Mouse (Mus musculus): ENCODE results near the gene Sgcb. TPM values are rescaled to one million over a fixed set of nuclear protein-coding genes. Genes with fewer than 3 reads are reported as not detected.

Sgcb gene
- polyA plus RNA-seq, 1 experiment, result 48.6 TPM

DNA sequence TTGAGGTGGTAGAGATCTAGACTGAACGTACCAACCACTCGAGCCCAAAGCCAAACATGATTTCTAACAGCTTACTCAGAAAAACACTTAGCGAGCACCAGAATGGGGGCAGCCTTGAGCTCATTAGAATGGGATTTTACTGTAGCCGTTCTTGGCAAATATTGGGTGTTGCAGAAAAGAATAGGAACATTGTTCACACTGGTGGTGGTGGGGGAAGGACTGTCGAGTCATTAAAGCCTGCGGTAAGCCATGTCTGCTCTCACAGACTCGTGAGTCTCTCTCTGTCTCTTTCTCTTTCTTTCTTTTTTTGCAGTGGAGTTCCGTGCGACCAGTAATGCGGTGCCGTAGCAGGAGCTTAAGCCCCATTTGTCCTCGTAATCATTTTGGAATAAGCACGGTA is 29.0 kb upstream of the Sgcb start:
- no peak for TF ChIP-seq POLR2A (IDR thresholded peaks at IDR 0.05; ENCODE audit: extremely low read depth, insufficient read depth, low read length)
- no peak for TF ChIP-seq CTCF (IDR thresholded peaks at IDR 0.05; ENCODE audit: extremely low read depth, insufficient read depth, low read length)
- Histone ChIP-seq H3K4me3 (ENCODE audit: insufficient read depth, low read length) (peak overlapping the region; percentile 20), H3K27ac (ENCODE audit: insufficient read depth, low read length) (no peak overlapping the region), H3K4me1 (ENCODE audit: control insufficient read depth, insufficient read depth, low read length) (no peaks in the 10 kb centered on the region)

DNA sequence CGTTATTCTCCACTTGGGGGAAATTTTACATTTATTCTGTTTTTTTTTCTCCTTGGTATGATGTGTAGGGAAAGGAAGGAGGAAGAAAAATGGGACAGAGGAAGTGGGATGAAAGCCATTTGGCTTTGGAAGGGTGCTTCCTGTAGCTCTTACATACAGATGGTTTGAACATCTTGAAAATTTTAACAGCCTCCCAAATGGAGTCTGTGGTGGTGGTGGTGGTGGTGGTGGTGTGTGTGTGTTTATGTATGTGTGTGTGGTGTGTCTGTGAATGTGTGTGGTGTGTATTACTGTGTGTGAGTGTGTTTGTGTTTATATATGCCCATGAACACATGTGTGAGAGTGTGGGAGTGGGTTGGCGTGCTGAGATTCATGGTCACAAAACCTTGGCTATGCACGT is 28.0 kb upstream of the Sgcb start:
- Histone ChIP-seq H3K4me3 (ENCODE audit: insufficient read depth, low read length) (no peak overlapping the region), H3K27ac (ENCODE audit: insufficient read depth, low read length) (no peak overlapping the region), H3K4me1 (ENCODE audit: control insufficient read depth, insufficient read depth, low read length) (no peaks in the 10 kb centered on the region)
- no peak for TF ChIP-seq POLR2A (IDR thresholded peaks at IDR 0.05; ENCODE audit: extremely low read depth, insufficient read depth, low read length)
- no peak for TF ChIP-seq CTCF (IDR thresholded peaks at IDR 0.05; ENCODE audit: extremely low read depth, insufficient read depth, low read length)

DNA sequence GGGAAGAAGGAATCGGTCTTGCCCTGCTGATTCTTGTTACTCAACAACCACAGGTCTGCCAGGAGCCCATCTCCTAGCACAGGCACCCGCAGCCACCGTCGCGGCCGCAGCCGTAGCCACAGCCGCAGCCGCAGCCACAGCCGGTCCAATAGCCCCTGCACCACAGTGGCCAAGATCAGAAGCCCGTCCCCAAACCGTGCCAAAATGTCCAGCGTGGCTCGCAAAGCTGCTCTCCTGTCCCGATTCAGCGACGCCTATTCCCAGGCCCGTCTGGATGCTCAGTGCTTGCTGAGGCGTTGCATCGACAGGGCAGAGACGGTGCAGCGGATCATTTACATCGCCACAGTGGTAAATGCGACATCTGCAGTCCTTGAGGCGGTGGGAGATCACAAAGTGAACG is 21.8 kb upstream of the Sgcb start:
- TF ChIP-seq POLR2A (IDR thresholded peaks at IDR 0.05; ENCODE audit: extremely low read depth, insufficient read depth, low read length) (no peak), CTCF (IDR thresholded peaks at IDR 0.05; ENCODE audit: extremely low read depth, insufficient read depth, low read length) (no peak)
- Histone ChIP-seq H3K4me1 (ENCODE audit: control insufficient read depth, insufficient read depth, low read length) (no peaks in the 10 kb centered on the region), H3K4me3 (ENCODE audit: insufficient read depth, low read length) (no peak overlapping the region), H3K27ac (ENCODE audit: insufficient read depth, low read length) (no peak overlapping the region)

DNA sequence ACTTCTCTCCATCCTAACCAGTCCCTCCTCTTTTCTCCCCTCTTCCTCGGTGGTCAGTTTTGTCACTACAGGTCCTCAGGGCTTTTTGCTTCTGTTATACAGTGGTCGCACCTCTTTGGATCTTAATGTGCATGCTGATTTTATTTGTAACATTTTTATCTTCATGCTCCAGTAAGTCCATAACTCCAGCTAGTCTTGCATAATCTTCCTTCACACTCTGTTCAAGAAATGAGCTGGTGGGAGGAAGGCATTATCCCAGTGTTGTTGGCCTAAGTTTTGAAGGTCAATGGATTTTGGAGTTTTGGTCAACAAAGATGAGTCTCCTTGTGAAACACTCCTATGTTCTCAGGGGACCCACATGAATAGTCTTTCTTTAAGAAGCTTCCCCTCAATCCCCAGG is 20.3 kb upstream of the Sgcb start:
- H3K4me1 ChIP-seq (ENCODE audit: control insufficient read depth, insufficient read depth, low read length), result no peaks in the 10 kb centered on the region
- no peak overlapping the region for H3K4me3 ChIP-seq (ENCODE audit: insufficient read depth, low read length)
- H3K27ac ChIP-seq (ENCODE audit: insufficient read depth, low read length), result no peak overlapping the region
- TF ChIP-seq CTCF (IDR thresholded peaks at IDR 0.05; ENCODE audit: extremely low read depth, insufficient read depth, low read length), result no peak

DNA sequence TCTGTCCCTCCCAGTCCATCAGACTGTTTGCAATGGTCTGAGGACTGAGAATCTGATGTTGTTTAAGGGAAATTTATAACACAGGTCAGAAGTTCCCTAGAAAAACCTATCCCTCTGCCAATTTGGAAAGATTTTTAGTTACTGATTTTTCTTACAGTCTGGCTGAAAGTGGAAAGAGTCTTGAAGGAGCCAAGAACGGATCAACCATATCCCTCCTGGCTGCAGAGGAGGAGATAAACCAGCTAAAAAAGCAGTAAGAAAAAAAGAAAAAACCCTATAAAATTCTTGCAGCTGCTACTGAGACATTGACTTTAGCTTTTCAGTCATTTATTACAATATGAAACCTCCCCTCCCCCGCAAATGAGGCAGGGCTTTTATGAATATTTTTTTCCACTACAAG is 19.1 kb upstream of the Sgcb start:
- TF ChIP-seq POLR2A (IDR thresholded peaks at IDR 0.05; ENCODE audit: extremely low read depth, insufficient read depth, low read length) (no peak), CTCF (IDR thresholded peaks at IDR 0.05; ENCODE audit: extremely low read depth, insufficient read depth, low read length) (no peak)

DNA sequence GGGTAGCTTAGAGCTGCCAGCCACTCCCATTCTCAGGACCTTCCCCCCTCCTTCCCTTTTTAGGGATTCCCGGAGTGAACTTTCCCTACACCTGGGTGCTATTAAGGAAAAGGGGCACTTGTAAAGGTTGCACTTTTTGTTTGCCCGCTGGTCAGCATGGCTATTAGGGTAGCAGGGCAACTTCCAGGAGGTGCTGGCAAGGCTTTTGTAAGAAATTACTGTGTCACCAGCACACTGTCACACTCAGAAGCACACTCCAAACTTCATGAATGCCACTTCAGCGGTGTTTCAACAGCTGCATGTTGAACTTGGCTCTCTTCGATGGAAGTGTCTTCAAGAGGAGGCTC is 4.2 kb upstream of the Sgcb start:
- TF ChIP-seq POLR2A (IDR thresholded peaks at IDR 0.05; ENCODE audit: extremely low read depth, insufficient read depth, low read length), result no peak
- TF ChIP-seq CTCF (IDR thresholded peaks at IDR 0.05; ENCODE audit: extremely low read depth, insufficient read depth, low read length), result no peak
- H3K27ac ChIP-seq (ENCODE audit: insufficient read depth, low read length), result no peak overlapping the region
- peak overlapping the region; percentile 28; the same call in 1 of the 2 replicates for H3K4me3 ChIP-seq (ENCODE audit: insufficient read depth, low read length)
- peaks cover 4% of the 10 kb centered on the region; the same call in 1 of the 2 replicates for H3K4me1 ChIP-seq (ENCODE audit: control insufficient read depth, insufficient read depth, low read length)

More for the DNA sequence above, 19.1 kb upstream of the Sgcb start:
- Histone ChIP-seq H3K27ac (ENCODE audit: insufficient read depth, low read length) (no peak overlapping the region), H3K4me3 (ENCODE audit: insufficient read depth, low read length) (no peak overlapping the region), H3K4me1 (ENCODE audit: control insufficient read depth, insufficient read depth, low read length) (no peaks in the 10 kb centered on the region)

DNA sequence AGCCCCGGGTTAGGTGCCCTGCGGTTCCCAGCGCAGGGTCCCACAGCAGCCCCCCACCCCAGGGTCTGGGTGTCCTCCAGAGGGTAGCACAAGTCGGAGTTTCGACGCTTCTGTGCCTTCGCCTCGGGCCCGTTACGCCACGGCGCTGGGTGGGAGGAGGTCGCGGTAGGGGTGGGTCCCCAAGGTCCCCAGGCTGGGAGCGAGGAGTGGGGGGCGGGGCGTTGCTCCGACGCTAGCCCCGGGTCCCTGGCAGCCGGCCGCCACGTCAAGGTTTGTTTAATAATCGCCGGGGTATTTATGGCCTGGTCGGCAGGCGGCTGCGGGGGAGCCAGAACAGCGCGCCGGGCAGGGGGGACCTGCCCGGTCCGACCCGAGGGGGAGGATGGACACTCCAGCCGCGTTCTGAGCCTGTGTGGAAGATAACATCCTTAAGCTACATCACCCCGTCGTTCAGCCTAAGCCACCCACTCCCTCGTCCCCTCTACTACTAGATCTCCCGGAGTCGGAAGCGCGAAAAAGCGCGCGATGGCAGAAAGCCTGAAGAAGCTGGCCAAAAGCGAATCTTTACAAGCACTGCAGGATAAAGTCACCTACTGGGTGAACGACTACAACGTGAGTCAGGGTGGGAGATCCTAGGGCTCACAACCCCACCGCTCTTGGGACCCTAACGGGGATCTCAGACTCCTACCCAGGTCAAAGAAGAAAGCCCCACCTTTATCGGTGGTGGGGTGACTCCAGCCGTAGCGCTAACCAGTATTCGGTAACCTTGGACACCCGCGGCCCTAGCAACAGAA is 3.7 kb upstream of the Sgcb start, which contains the start of gene Spata18:
Gene Spata18, plus strand, starts transcription at position 319 of the 794 bp plus-strand sequence.
- TF ChIP-seq POLR2A (IDR thresholded peaks at IDR 0.05; ENCODE audit: extremely low read depth, insufficient read depth, low read length) (no peak), CTCF (IDR thresholded peaks at IDR 0.05; ENCODE audit: extremely low read depth, insufficient read depth, low read length) (no peak)
- Histone ChIP-seq H3K27ac (ENCODE audit: insufficient read depth, low read length) (no peak within 1 kb of the TSS), H3K4me3 (ENCODE audit: insufficient read depth, low read length) (peak within 1 kb of the TSS; percentile 28), H3K4me1 (ENCODE audit: control insufficient read depth, insufficient read depth, low read length) (peaks cover 4% of the 10 kb centered on the region; the same call in 1 of the 2 replicates)

DNA sequence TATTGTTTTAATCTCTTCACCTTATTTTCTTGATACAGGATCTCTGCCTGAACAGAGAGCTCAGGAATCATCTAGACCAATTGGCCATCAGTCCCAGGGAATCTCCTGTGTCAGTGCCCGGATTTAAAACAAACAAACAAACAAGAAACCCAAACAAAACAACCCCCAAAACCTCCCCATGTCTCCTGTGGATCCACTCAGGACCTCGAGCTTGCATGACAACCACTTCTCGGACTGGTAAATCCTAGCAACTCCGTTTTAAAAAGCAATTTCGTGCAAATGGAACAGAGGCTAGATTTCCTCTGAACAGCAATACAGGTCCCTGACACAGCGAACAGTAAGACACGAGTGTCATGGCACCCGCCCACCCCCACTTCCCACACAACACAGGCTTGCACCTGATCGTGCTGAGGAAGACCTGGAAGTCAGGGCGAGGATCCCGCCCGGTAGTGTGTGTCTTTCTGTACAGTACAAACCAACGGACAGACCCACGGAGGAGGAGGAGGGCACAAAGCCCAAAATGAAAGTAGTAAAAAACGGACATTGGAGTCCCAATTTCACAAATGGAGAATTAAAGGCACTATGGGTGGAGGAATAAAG is 2.9 kb upstream of the Sgcb start:
- no peak for TF ChIP-seq CTCF (IDR thresholded peaks at IDR 0.05; ENCODE audit: extremely low read depth, insufficient read depth, low read length)
- no peak for TF ChIP-seq POLR2A (IDR thresholded peaks at IDR 0.05; ENCODE audit: extremely low read depth, insufficient read depth, low read length)
- no peak overlapping the region for H3K27ac ChIP-seq (ENCODE audit: insufficient read depth, low read length)
- peaks cover 4% of the 10 kb centered on the region; the same call in 1 of the 2 replicates for H3K4me1 ChIP-seq (ENCODE audit: control insufficient read depth, insufficient read depth, low read length)
- peak overlapping the region; percentile 28 for H3K4me3 ChIP-seq (ENCODE audit: insufficient read depth, low read length)

DNA sequence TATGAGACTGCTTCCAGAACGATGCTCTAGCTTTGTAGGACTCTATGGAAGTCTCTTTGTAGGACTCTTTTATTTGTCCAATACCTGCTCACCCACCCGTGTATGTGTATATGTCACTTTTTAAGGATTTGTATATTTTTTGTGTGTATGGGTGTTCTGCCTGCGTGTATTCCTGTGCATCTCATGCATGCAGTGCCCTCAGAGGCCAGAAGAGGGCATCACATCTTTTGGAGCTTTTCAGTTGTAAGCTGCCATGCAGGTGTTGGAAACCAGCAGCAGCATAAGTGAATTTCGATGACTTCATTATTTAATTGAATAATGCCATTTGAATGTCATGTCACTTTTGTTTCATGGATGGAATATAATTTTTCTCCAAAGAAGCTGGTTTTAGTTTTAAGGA is 5.5 kb downstream of the Sgcb start:
- Histone ChIP-seq H3K27ac (ENCODE audit: insufficient read depth, low read length) (no peak overlapping the region), H3K4me1 (ENCODE audit: control insufficient read depth, insufficient read depth, low read length) (peaks cover 2% of the 10 kb centered on the region; the same call in 1 of the 2 replicates), H3K4me3 (ENCODE audit: insufficient read depth, low read length) (no peak overlapping the region)
- TF ChIP-seq POLR2A (IDR thresholded peaks at IDR 0.05; ENCODE audit: extremely low read depth, insufficient read depth, low read length), result no peak
- peak; percentile 40; the same call in 1 of the 2 replicates for TF ChIP-seq CTCF (IDR thresholded peaks at IDR 0.05; ENCODE audit: extremely low read depth, insufficient read depth, low read length)

DNA sequence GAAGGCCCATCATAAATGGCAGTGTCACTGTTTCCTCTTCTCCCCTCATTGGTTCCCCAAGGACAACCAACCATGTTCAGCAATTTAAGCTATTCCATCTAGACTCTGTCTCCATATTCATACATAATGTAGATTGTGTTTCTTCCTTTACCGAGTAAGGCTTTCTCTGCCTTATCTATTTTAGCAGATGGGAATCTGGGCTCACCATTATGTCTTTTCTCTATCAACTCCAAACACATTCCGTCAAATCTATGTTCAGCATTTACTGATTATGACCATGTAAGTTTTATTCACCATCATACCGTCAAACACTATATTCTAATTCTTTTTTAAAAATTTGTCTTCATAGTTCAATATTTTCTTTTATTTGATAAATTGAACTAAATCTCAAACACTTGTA is 6.5 kb downstream of the Sgcb start:
- no peak for TF ChIP-seq CTCF (IDR thresholded peaks at IDR 0.05; ENCODE audit: extremely low read depth, insufficient read depth, low read length)
- TF ChIP-seq POLR2A (IDR thresholded peaks at IDR 0.05; ENCODE audit: extremely low read depth, insufficient read depth, low read length), result no peak
- H3K4me3 ChIP-seq (ENCODE audit: insufficient read depth, low read length), result no peak overlapping the region
- H3K27ac ChIP-seq (ENCODE audit: insufficient read depth, low read length), result no peak overlapping the region
- peaks cover 2% of the 10 kb centered on the region; the same call in 1 of the 2 replicates for H3K4me1 ChIP-seq (ENCODE audit: control insufficient read depth, insufficient read depth, low read length)
